Mouse (Mus musculus): ENCODE measurements around the gene Bnipl. TPM values are rescaled to one million over a fixed set of nuclear protein-coding genes. Genes with fewer than 3 reads are reported as not detected.

Bnipl gene
- polyA plus RNA-seq, 1 experiment from 2014 or later = not detected

DNA sequence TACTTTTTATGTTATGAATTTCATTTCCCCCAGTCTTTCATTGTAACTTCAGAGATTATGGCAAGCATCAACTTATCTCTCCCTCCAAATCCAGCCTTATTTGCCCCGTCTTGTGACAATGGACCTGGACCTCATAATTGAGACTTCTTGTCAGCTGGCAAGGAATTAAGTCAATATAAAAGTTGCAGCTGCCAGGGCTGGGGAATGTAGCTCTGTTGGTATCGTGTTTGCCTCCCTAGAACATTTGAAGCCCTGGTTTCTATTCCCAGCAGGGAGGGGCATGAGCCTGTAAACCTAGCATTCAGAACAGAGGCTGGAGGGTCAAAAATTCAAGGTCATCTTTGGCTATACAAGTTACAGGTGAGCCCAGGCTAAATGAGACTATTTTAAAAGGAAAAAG lies 55.2 kb downstream of the Bnipl start:
- H3K4me3 ChIP-seq (ENCODE audit: inconsistent target) = no peak overlapping the region
- H3K36me3 ChIP-seq (ENCODE audit: inconsistent target) = peaks cover 64% of the 10 kb centered on the region
- no peaks in the 10 kb centered on the region for H3K79me2 ChIP-seq (ENCODE audit: inconsistent target)
- 96% methylated on average over 2 of the region's 2 CpGs for WGBS (ENCODE audit: missing documents)
- H3K27ac ChIP-seq = no peak overlapping the region

DNA sequence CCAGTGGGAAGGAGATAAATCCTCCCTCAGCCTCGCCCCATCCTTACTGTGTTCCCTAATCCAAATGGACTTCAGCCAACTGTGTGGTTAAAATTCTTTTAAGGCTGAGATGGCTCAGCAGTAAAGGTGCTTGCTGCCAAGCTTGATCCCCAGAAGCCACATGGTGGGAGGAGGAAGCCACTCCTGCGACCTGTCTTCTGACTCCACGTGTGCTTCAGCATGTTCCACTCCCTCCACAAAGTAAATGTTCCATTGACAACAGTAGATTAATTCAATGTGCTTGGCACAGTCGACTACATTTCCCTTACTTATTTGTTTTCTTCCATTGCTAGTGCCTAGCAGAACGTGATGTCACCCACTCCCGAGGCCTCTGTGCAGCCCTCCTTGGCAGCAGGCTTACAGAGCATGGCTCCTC lies 56.3 kb downstream of the Bnipl start:
- Histone ChIP-seq H3K27ac (no peak overlapping the region), H3K4me3 (ENCODE audit: inconsistent target) (no peak overlapping the region), H3K79me2 (ENCODE audit: inconsistent target) (no peaks in the 10 kb centered on the region), H3K36me3 (ENCODE audit: inconsistent target) (peaks cover 62% of the 10 kb centered on the region)
- WGBS (ENCODE audit: missing documents) = 91% methylated on average over 6 of the region's 6 CpGs

Other genes starting within 250 kb of the Bnipl start
- gene Zfp687, start 235.7 kb downstream of the Bnipl start, polyA plus RNA-seq (2018) = 8.3 to 8.9 TPM (median 8.9 TPM) in 3 replicates
- 102 to 143 TPM (median 138 TPM) in 3 replicates for gene Psmd4, start 208.6 kb downstream of the Bnipl start, polyA plus RNA-seq (2018)
- gene Pip5k1a, start 144.3 kb downstream of the Bnipl start, polyA plus RNA-seq (2018) = 16.2 to 19.1 TPM (median 17.0 TPM) in 3 replicates
- gene Vps72, start 140.2 kb downstream of the Bnipl start, polyA plus RNA-seq (2018) = 43.0 to 54.7 TPM (median 43.9 TPM) in 3 replicates
- not detected in 3 replicates for gene Tmod4, start 126.7 kb downstream of the Bnipl start, polyA plus RNA-seq (2018)
- 24.9 to 62.9 TPM (median 34.6 TPM) in 3 replicates for gene Scnm1, start 117.2 kb downstream of the Bnipl start, polyA plus RNA-seq (2018)
- gene Lysmd1, start 117.1 kb downstream of the Bnipl start, polyA plus RNA-seq (2018) = 3.6 to 5.0 TPM (median 5.0 TPM) in 3 replicates
- gene Tnfaip8l2, start 108.8 kb downstream of the Bnipl start, polyA plus RNA-seq (2018) = 63.7 to 188 TPM (median 64.6 TPM) in 3 replicates
- 0.09 to 0.48 TPM in 2 of 3 replicates, not detected in the other for gene Sema6c, start 90.7 kb downstream of the Bnipl start, polyA plus RNA-seq (2018)
- gene Gabpb2, start 33.3 kb downstream of the Bnipl start, polyA plus RNA-seq (2018) = 13.5 to 15.9 TPM (median 13.5 TPM) in 3 replicates
- 76.1 to 100 TPM (median 91.6 TPM) in 3 replicates for gene Cdc42se1, start 22.5 kb downstream of the Bnipl start, polyA plus RNA-seq (2018)
- 13.2 to 18.6 TPM (median 17.4 TPM) in 3 replicates for gene Mllt11, start 19.0 kb downstream of the Bnipl start, polyA plus RNA-seq (2018)
- gene Gm128, start 9.6 kb downstream of the Bnipl start, polyA plus RNA-seq (2018) = 0.16 to 0.29 TPM in 2 of 3 replicates, not detected in the other
- gene Mindy1, start 30.2 kb upstream of the Bnipl start, polyA plus RNA-seq (2018) = 99.7 to 130 TPM (median 126 TPM) in 3 replicates
- gene Prune1, start 30.9 kb upstream of the Bnipl start, polyA plus RNA-seq (2018) = 16.7 to 27.9 TPM (median 19.2 TPM) in 3 replicates
- gene Anxa9, start 56.0 kb upstream of the Bnipl start, polyA plus RNA-seq (2018) = 4.7 to 5.1 TPM (median 4.8 TPM) in 3 replicates
- gene Cers2, start 63.6 kb upstream of the Bnipl start, polyA plus RNA-seq (2018) = 216 to 338 TPM (median 252 TPM) in 3 replicates
- gene Setdb1, start 106.0 kb upstream of the Bnipl start, polyA plus RNA-seq (2018) = 27.7 to 32.3 TPM (median 28.3 TPM) in 3 replicates
- gene 4930558C23Rik, start 151.6 kb upstream of the Bnipl start, polyA plus RNA-seq (2018) = not detected in 3 replicates
- gene Arnt, start 183.2 kb upstream of the Bnipl start, polyA plus RNA-seq (2018) = 32.7 to 36.0 TPM (median 33.6 TPM) in 3 replicates
- gene Ctsk, start 248.1 kb upstream of the Bnipl start, polyA plus RNA-seq (2018) = 4.6 to 5.0 TPM (median 4.8 TPM) in 3 replicates

Measured in macrophage (primary cell).